Mouse (Mus musculus): Measurements from ENCODE around the gene Mast4. TPM values are rescaled to one million over a fixed set of nuclear protein-coding genes. Genes with fewer than 3 reads are reported as not detected.

Gene Mast4
- polyA plus RNA-seq, 1 experiment from 2014 or later, result 21.1 TPM

DNA sequence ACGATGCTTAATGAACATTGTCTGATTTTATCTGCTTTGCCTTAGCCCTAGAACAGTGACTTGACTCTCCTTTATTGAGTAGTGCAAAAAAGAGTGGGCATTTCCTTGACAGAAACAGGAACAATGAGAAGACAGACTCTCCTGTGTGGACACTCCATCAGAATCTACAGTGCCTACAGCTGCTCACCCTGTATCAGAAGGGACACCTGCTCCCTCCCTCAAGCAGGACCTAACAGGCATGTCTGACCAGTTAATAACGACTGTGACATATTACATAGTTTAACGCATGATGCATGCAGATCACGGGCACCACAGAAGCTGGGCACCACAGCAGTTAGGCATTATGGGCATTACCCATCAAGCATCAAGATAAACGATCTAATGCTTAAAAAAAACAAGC lies 193.0 kb downstream of the Mast4 start:
- Histone ChIP-seq H3K27ac (replicated peaks; ENCODE audit: low read depth, low read length) (no peak overlapping the region), H3K27me3 (replicated peaks; ENCODE audit: control insufficient read depth, insufficient read depth, low read length) (no peaks in the 10 kb centered on the region)
- 84% methylated on average over 5 of the region's 5 CpGs for WGBS

DNA sequence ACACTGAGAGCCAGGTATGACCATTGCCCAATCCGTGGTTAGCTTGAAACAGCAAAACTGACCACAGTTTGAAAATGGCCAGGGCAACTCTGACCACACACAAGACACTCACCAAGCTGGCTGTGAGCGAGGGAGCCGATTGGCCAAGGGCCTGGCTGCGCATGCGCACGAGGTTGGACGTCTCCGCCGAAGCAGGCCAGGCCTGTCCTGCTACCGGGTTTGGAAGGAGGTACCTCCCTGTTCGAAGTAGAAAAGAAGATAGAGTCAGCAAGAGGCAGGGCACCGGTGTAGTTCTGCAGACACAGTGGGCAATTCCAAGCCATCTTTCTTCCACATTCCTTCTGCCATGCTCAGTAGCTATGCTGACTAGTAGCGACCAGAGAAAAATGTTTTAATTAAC lies 194.2 kb downstream of the Mast4 start:
- Histone ChIP-seq H3K4me2 (ENCODE audit: low read depth, low read length) (no peak overlapping the region), H3K4me1 (ENCODE audit: control insufficient read depth, insufficient read depth, low read length) (no peaks in the 10 kb centered on the region), H3K9me3 (ENCODE audit: control insufficient read depth, low read length) (no peaks in the 10 kb centered on the region), H3K27me3 (replicated peaks; ENCODE audit: control insufficient read depth, insufficient read depth, low read length) (no peaks in the 10 kb centered on the region), H3K27ac (replicated peaks; ENCODE audit: low read depth, low read length) (no peak overlapping the region), H3K9ac (ENCODE audit: low read depth, low read length) (no peak overlapping the region), H3K36me3 (ENCODE audit: control insufficient read depth, insufficient read depth, low read length) (no peaks in the 10 kb centered on the region), H3K4me3 (ENCODE audit: low read depth, low read length) (no peak overlapping the region)
- DNase-seq (ENCODE audit: low spot score) (no peak), ATAC-seq (ENCODE audit: low read depth) (no peak)
- WGBS, result 85% methylated on average over 13 of the region's 13 CpGs

More for the DNA sequence above, 193.0 kb downstream of the Mast4 start:
- Histone ChIP-seq H3K9me3 (ENCODE audit: control insufficient read depth, low read length) (no peaks in the 10 kb centered on the region), H3K36me3 (ENCODE audit: control insufficient read depth, insufficient read depth, low read length) (no peaks in the 10 kb centered on the region), H3K4me2 (ENCODE audit: low read depth, low read length) (no peak overlapping the region), H3K9ac (ENCODE audit: low read depth, low read length) (no peak overlapping the region), H3K4me1 (ENCODE audit: control insufficient read depth, insufficient read depth, low read length) (no peaks in the 10 kb centered on the region), H3K4me3 (ENCODE audit: low read depth, low read length) (no peak overlapping the region)
- DNase-seq (ENCODE audit: low spot score) (no peak), ATAC-seq (ENCODE audit: low read depth) (no peak)

DNA sequence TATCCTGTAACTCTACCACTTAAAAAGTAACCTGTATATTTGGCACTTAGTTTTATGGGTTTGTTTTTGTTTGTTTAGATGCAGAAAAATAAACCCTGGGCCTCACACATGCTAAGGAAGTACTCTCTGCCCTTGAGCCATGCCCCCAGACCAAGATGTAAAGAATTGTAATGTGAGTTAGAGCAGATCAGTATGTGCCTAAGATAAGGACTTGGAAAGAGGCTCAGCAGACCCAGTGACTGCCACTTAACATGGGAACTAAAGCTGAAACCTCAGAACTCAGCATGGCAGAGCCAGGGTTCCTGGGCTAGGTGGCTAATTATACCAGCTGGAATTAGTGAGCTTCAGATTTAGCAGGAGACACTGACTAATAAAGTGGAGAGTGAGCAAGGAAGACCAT lies 196.0 kb downstream of the Mast4 start:
- no peak overlapping the region for H3K27ac ChIP-seq (replicated peaks; ENCODE audit: low read depth, low read length)
- H3K9ac ChIP-seq (ENCODE audit: low read depth, low read length), result no peak overlapping the region
- no peak overlapping the region for H3K4me2 ChIP-seq (ENCODE audit: low read depth, low read length)
- no peak for DNase-seq (ENCODE audit: low spot score)
- no peaks in the 10 kb centered on the region for H3K36me3 ChIP-seq (ENCODE audit: control insufficient read depth, insufficient read depth, low read length)
- no peaks in the 10 kb centered on the region for H3K4me1 ChIP-seq (ENCODE audit: control insufficient read depth, insufficient read depth, low read length)
- no peak overlapping the region for H3K4me3 ChIP-seq (ENCODE audit: low read depth, low read length)
- ATAC-seq (ENCODE audit: low read depth), result no peak
- no peaks in the 10 kb centered on the region for H3K9me3 ChIP-seq (ENCODE audit: control insufficient read depth, low read length)
- no peaks in the 10 kb centered on the region for H3K27me3 ChIP-seq (replicated peaks; ENCODE audit: control insufficient read depth, insufficient read depth, low read length)

DNA sequence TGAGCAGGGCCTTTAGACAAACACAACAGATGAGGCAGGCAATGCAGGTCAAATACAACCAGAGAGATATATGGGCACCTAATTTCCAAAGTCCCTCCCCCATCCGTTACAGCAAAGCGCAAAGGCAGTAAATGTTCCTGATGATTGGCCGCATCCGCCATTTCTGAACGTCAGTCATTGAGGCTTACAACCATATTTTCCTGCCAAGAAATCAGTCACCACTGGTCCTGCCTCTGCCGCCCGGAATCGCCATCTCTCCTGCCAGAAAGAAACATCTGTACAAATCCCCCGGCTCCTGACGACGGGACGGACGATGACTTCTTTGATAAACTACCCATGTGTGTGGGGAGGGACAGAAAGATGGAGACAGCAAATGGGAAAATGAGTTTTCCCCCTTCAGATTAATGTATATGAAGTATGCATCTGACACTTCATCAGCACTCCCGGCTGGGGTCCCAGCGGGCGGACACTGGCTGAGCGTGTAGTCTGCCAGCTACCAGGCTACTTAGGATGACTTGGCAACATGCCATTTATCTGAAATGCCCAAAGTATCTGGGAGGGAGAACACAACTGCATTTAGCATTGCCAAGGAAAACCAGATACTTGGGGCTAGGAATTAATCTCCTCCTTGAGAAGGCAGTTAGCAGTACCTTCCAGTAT lies 198.9 kb downstream of the Mast4 start:
- no peak overlapping the region for H3K9ac ChIP-seq (ENCODE audit: low read depth, low read length)
- H3K27me3 ChIP-seq (replicated peaks; ENCODE audit: control insufficient read depth, insufficient read depth, low read length), result no peaks in the 10 kb centered on the region
- H3K9me3 ChIP-seq (ENCODE audit: control insufficient read depth, low read length), result no peaks in the 10 kb centered on the region
- no peaks in the 10 kb centered on the region for H3K36me3 ChIP-seq (ENCODE audit: control insufficient read depth, insufficient read depth, low read length)
- no peaks in the 10 kb centered on the region for H3K4me1 ChIP-seq (ENCODE audit: control insufficient read depth, insufficient read depth, low read length)
- H3K4me2 ChIP-seq (ENCODE audit: low read depth, low read length), result no peak overlapping the region
- no peak overlapping the region for H3K4me3 ChIP-seq (ENCODE audit: low read depth, low read length)
- no peak for DNase-seq (ENCODE audit: low spot score)
- 79% methylated on average over 17 of the region's 17 CpGs for WGBS
- ATAC-seq (ENCODE audit: low read depth), result no peak
- no peak overlapping the region for H3K27ac ChIP-seq (replicated peaks; ENCODE audit: low read depth, low read length)

DNA sequence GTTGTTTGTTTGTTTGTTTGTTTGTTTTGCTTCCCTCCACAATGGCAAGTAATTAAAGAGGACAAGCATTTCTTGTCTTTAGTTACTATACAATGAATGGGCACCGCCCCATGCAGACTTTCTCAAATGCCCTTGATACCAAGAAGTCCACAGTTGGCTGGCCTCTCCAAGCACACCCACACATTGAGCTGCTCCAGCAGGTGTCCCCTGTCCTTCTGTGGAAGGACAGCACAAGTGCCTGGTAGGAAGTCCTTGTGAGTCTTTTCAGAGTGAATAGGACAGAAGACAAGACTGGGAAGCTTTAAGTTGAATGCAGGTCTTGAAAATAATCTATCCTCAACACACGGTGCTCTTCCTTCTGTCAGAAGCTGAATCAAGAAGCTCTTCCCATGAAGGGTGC lies 202.5 kb downstream of the Mast4 start:
- no peak overlapping the region for H3K9ac ChIP-seq (ENCODE audit: low read depth, low read length)
- H3K4me3 ChIP-seq (ENCODE audit: low read depth, low read length), result no peak overlapping the region
- H3K4me2 ChIP-seq (ENCODE audit: low read depth, low read length), result no peak overlapping the region
- no peaks in the 10 kb centered on the region for H3K9me3 ChIP-seq (ENCODE audit: control insufficient read depth, low read length)
- DNase-seq (ENCODE audit: low spot score) (no peak), ATAC-seq (ENCODE audit: low read depth) (no peak)
- 92% methylated on average over 2 of the region's 2 CpGs for WGBS
- no peak overlapping the region for H3K27ac ChIP-seq (replicated peaks; ENCODE audit: low read depth, low read length)
- H3K36me3 ChIP-seq (ENCODE audit: control insufficient read depth, insufficient read depth, low read length), result no peaks in the 10 kb centered on the region
- no peaks in the 10 kb centered on the region for H3K27me3 ChIP-seq (replicated peaks; ENCODE audit: control insufficient read depth, insufficient read depth, low read length)
- H3K4me1 ChIP-seq (ENCODE audit: control insufficient read depth, insufficient read depth, low read length), result no peaks in the 10 kb centered on the region

DNA sequence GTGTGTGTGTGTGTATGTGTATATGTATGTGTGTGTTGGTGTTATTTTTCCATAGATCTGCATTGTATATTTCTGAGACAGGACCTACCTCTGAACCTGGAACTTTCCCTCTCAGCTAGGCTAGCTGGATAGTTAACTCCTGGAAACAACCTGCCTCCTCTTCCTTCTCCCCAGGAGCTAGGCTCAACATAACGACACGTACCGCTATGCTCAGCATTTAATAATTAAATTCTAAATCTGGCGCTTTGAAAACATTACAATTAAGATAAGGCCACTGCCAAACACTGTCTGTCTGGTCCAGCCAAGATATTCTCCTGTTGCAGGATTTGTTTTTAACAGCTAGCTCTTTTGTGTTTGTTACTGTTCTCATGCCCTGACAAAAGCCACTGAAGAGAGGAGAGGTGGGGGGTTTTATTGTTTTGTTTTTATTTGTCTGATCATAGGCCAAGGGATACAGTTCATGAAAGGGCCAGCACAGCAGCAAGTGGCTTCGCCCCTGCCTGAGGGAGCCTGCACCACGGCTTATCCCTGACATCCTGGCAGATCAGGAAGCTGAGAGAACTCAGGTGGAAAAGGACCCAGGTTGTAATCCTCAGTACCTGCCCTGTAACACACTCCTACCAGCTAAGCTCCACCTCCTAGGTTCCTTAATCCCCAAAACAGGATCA lies 205.0 kb downstream of the Mast4 start:
- Histone ChIP-seq H3K4me1 (ENCODE audit: control insufficient read depth, insufficient read depth, low read length) (no peaks in the 10 kb centered on the region), H3K4me2 (ENCODE audit: low read depth, low read length) (no peak overlapping the region), H3K36me3 (ENCODE audit: control insufficient read depth, insufficient read depth, low read length) (no peaks in the 10 kb centered on the region), H3K27me3 (replicated peaks; ENCODE audit: control insufficient read depth, insufficient read depth, low read length) (no peaks in the 10 kb centered on the region), H3K4me3 (ENCODE audit: low read depth, low read length) (no peak overlapping the region), H3K27ac (replicated peaks; ENCODE audit: low read depth, low read length) (no peak overlapping the region), H3K9ac (ENCODE audit: low read depth, low read length) (no peak overlapping the region), H3K9me3 (ENCODE audit: control insufficient read depth, low read length) (no peaks in the 10 kb centered on the region)
- DNase-seq (ENCODE audit: low spot score) (no peak), ATAC-seq (ENCODE audit: low read depth) (peak; percentile 50; the same call in 1 of the 2 replicates)
- WGBS, result 78% methylated on average over 6 of the region's 6 CpGs

DNA sequence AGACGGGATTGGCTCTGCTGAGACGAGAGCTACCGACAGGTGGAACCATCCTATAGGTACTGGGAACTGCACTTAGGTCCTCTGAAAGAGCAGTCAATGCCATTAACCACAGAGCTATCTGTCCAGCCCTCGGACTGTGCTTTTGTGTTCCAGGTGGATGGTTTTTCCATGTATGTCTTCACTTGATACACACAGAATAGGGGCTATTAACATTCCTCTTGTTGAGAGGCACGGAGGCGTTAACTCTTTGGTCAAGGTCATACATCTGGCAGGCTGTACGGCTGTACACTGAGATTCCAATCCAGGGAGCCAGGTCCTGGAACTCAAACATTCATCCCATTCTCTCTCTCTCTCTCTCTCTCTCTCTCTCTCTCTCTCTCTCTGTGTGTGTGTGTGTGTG lies 205.6 kb downstream of the Mast4 start:
- no peak overlapping the region for H3K9ac ChIP-seq (ENCODE audit: low read depth, low read length)
- H3K27me3 ChIP-seq (replicated peaks; ENCODE audit: control insufficient read depth, insufficient read depth, low read length), result no peaks in the 10 kb centered on the region
- DNase-seq (ENCODE audit: low spot score) (no peak), ATAC-seq (ENCODE audit: low read depth) (no peak)
- no peaks in the 10 kb centered on the region for H3K4me1 ChIP-seq (ENCODE audit: control insufficient read depth, insufficient read depth, low read length)
- H3K9me3 ChIP-seq (ENCODE audit: control insufficient read depth, low read length), result no peaks in the 10 kb centered on the region
- no peak overlapping the region for H3K27ac ChIP-seq (replicated peaks; ENCODE audit: low read depth, low read length)
- WGBS, result 67% methylated on average over 7 of the region's 7 CpGs
- H3K4me3 ChIP-seq (ENCODE audit: low read depth, low read length), result no peak overlapping the region
- no peak overlapping the region for H3K4me2 ChIP-seq (ENCODE audit: low read depth, low read length)
- H3K36me3 ChIP-seq (ENCODE audit: control insufficient read depth, insufficient read depth, low read length), result no peaks in the 10 kb centered on the region

DNA sequence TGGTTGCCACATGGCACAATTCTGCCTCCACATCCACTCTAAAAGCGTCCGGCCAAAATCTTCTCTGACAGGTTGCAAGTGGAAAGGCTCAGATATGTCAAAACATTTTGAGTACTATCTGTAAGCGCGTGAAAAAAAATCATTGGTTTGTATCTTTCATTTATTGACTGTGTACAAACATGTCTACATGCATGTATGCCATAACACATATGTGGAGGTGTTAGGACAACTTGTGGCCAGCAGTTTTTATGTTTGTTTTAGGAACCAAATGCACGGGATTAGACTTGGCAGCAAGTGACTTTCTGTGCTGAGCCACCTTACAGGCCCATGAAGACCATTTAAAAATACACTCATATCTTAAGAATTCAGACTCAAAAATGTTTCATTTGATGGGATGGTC lies 206.7 kb downstream of the Mast4 start:
- DNase-seq (ENCODE audit: low spot score), result no peak
- Histone ChIP-seq H3K9me3 (ENCODE audit: control insufficient read depth, low read length) (no peaks in the 10 kb centered on the region), H3K36me3 (ENCODE audit: control insufficient read depth, insufficient read depth, low read length) (no peaks in the 10 kb centered on the region), H3K27me3 (replicated peaks; ENCODE audit: control insufficient read depth, insufficient read depth, low read length) (no peaks in the 10 kb centered on the region), H3K27ac (replicated peaks; ENCODE audit: low read depth, low read length) (no peak overlapping the region), H3K4me2 (ENCODE audit: low read depth, low read length) (no peak overlapping the region), H3K4me3 (ENCODE audit: low read depth, low read length) (no peak overlapping the region), H3K9ac (ENCODE audit: low read depth, low read length) (no peak overlapping the region), H3K4me1 (ENCODE audit: control insufficient read depth, insufficient read depth, low read length) (no peaks in the 10 kb centered on the region)
- no peak for ATAC-seq (ENCODE audit: low read depth)
- 78% methylated on average over 5 of the region's 5 CpGs for WGBS

DNA sequence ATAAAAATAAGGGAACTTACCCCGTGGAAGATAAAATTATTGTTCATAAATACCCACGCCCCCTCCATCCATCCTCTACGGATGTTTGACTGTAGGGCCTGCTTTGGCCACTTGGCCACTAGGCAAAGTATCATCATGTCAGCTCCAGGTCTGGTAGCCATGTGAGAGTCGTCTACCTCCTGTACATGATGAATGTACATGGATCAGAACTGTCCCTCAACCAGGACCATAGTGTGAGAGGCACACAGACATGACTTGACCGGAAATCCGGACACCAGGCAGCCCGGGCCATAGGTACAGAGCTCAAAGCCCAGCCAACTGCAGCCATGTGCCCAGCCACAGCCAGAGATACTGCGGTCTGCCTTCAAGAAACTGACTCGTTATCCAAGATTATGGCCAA lies 210.6 kb downstream of the Mast4 start:
- Histone ChIP-seq H3K9ac (ENCODE audit: low read depth, low read length) (no peak overlapping the region), H3K27ac (replicated peaks; ENCODE audit: low read depth, low read length) (no peak overlapping the region), H3K9me3 (ENCODE audit: control insufficient read depth, low read length) (no peaks in the 10 kb centered on the region), H3K4me1 (ENCODE audit: control insufficient read depth, insufficient read depth, low read length) (0 out of 2 replicates have a peak, but pooled peaks cover 4% of the 10 kb centered on the region), H3K4me3 (ENCODE audit: low read depth, low read length) (no peak overlapping the region), H3K27me3 (replicated peaks; ENCODE audit: control insufficient read depth, insufficient read depth, low read length) (no peaks in the 10 kb centered on the region), H3K4me2 (ENCODE audit: low read depth, low read length) (no peak overlapping the region), H3K36me3 (ENCODE audit: control insufficient read depth, insufficient read depth, low read length) (no peaks in the 10 kb centered on the region)
- DNase-seq (ENCODE audit: low spot score) (no peak), ATAC-seq (ENCODE audit: low read depth) (no peak)
- 90% methylated on average over 9 of the region's 9 CpGs for WGBS
